Comparison of ENCODE assay signal across 26 mouse cellular contexts in the genomic region with DNA sequence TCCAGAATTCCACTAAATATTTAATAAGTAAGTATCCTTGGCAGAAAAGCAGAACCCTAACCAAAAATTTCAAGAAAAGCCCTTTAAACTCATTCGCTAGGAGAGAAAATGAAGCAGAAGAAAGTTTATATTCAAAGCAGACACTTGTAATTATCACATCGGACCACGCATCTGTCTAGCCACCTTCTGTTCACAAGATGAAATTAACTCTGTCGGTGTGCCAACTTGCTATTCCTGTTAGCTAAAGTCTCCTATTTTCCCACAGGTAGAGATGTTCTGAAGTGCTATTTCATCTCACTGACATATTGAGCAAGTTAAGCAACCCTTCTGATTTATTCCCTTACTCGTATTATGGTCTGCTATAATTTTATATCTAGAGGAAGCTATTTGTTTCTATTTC.
DNase-seq lines count a peak whose midpoint lies in the region; ATAC-seq lines count a peak whose summit lies in the region.
"Had no signal": no experiment of that assay in that cellular context is flagged by ENCODE, and none has a peak within 500 bp of the region (broad histone marks: within the 10 kb centered on the region; RNA-seq: fewer than 3 reads in every experiment).

No protein-coding gene starts in this region.

- H3K27me3 ChIP-seq in embryonic facial prominence, embryonic 14.5 days (replicated peaks; ENCODE audit: control insufficient read depth, insufficient read depth, low read length), result no peaks in the 10 kb centered on the region
- no peaks in the 10 kb centered on the region for H3K27me3 ChIP-seq in embryonic facial prominence, embryonic 10.5 days (replicated peaks; ENCODE audit: low read depth, poor library complexity, severe bottlenecking)
- H3K27me3 ChIP-seq: embryonic facial prominence, embryonic 12.5 days; forebrain, embryonic 13.5 days; hindbrain, embryonic 15.5 days; intestine, embryonic 15.5 days; limb, embryonic 15.5 days; midbrain, embryonic 13.5 days; stomach, embryonic 15.5 days had no signal

- H3K4me1 ChIP-seq in embryonic facial prominence, embryonic 14.5 days (ENCODE audit: control insufficient read depth, insufficient read depth, low read length), result no peaks in the 10 kb centered on the region
- no peaks in the 10 kb centered on the region for H3K4me1 ChIP-seq in embryonic facial prominence, embryonic 10.5 days
- H3K4me1 ChIP-seq: embryonic facial prominence, embryonic 12.5 days; forebrain, embryonic 13.5 days; heart, embryonic 10.5 days; hindbrain, embryonic 15.5 days; intestine, embryonic 15.5 days; limb, embryonic 15.5 days; midbrain, embryonic 13.5 days; stomach, embryonic 15.5 days had no signal

- no peak overlapping the region for H3K4me3 ChIP-seq in embryonic facial prominence, embryonic 14.5 days (ENCODE audit: low read depth, low read length)
- no peak overlapping the region for H3K4me3 ChIP-seq in embryonic facial prominence, embryonic 10.5 days
- H3K4me3 ChIP-seq: embryonic facial prominence, embryonic 12.5 days; erythroblast, embryonic 14.5 days; forebrain, embryonic 13.5 days; gastrocnemius, adult 2 months; heart, embryonic 10.5 days; hindbrain, embryonic 15.5 days; intestine, embryonic 15.5 days; limb, embryonic 15.5 days; midbrain, embryonic 13.5 days; stomach, embryonic 15.5 days had no signal

- 75% methylated on average over 5 of the region's 5 CpGs for WGBS in embryonic facial prominence, embryonic 14.5 days
- 89% methylated on average over 5 of the region's 5 CpGs for WGBS in embryonic facial prominence, embryonic 10.5 days

- 0 out of 2 replicates have a peak, but pooled peaks cover 6% of the 10 kb centered on the region for H3K9me3 ChIP-seq in embryonic facial prominence, embryonic 14.5 days (ENCODE audit: control insufficient read depth, low read length)
- peaks cover 8% of the 10 kb centered on the region for H3K9me3 ChIP-seq in embryonic facial prominence, embryonic 10.5 days
- H3K9me3 ChIP-seq: embryonic facial prominence, embryonic 12.5 days; forebrain, embryonic 13.5 days; heart, embryonic 10.5 days; hindbrain, embryonic 15.5 days; intestine, embryonic 15.5 days; limb, embryonic 15.5 days; midbrain, embryonic 13.5 days; stomach, embryonic 15.5 days had no signal

- no peak overlapping the region for H3K4me2 ChIP-seq in embryonic facial prominence, embryonic 14.5 days (ENCODE audit: low read depth, low read length)
- H3K4me2 ChIP-seq: embryonic facial prominence, embryonic 12.5 days; forebrain, embryonic 13.5 days; hindbrain, embryonic 15.5 days; intestine, embryonic 15.5 days; limb, embryonic 15.5 days; lung, embryonic 14.5 days; midbrain, embryonic 13.5 days; stomach, embryonic 15.5 days had no signal

- H3K36me3 ChIP-seq in embryonic facial prominence, embryonic 14.5 days (ENCODE audit: control insufficient read depth, insufficient read depth, low read length), result no peaks in the 10 kb centered on the region
- no peaks in the 10 kb centered on the region for H3K36me3 ChIP-seq in embryonic facial prominence, embryonic 10.5 days (replicated peaks)
- H3K36me3 ChIP-seq: embryonic facial prominence, embryonic 12.5 days; heart, embryonic 10.5 days; hindbrain, embryonic 15.5 days; intestine, embryonic 15.5 days; limb, embryonic 15.5 days; midbrain, embryonic 13.5 days; stomach, embryonic 15.5 days had no signal

- peak; percentile 0 for DNase-seq in embryonic facial prominence, embryonic 14.5 days (ENCODE audit: low spot score)
- DNase-seq in embryonic facial prominence, embryonic 10.5 days (ENCODE audit: low spot score), result no peak
- peak; percentile 4 for DNase-seq in layer of hippocampus, adult 9-11 months
- DNase-seq in layer of hippocampus, postnatal 25 days (ENCODE audit: extremely low spot score in 1 of 2, low spot score in 1 of 2), result no peak
- peak; percentile 3 to 46 for DNase-seq in left cerebral cortex, adult 9 months (ENCODE audit: low spot score in 2 of 2)
- DNase-seq in telencephalon, adult 2 months (ENCODE audit: low read depth, low spot score), result peak; percentile 60
- no peak for DNase-seq in adrenal gland, postnatal 14 days
- DNase-seq: adrenal gland, postnatal 25 days; cerebellum, adult 11 months; cerebellum, adult 9-11 months; gastrocnemius, adult 2 months; kidney, adult 9 months; kidney, postnatal 14 days; lung, embryonic 14.5 days; thymus, adult 18-20 months; thymus, postnatal 36 days had no signal

- no peak overlapping the region for H3K27ac ChIP-seq in embryonic facial prominence, embryonic 14.5 days (replicated peaks; ENCODE audit: low read depth, low read length)
- no peak overlapping the region for H3K27ac ChIP-seq in embryonic facial prominence, embryonic 10.5 days (replicated peaks)
- H3K27ac ChIP-seq: embryonic facial prominence, embryonic 12.5 days; forebrain, embryonic 13.5 days; gastrocnemius, adult 2 months; heart, embryonic 10.5 days; hindbrain, embryonic 15.5 days; intestine, embryonic 15.5 days; limb, embryonic 15.5 days; liver, embryonic 14.5 days; midbrain, embryonic 13.5 days; stomach, embryonic 15.5 days had no signal

- ATAC-seq in embryonic facial prominence, embryonic 14.5 days (ENCODE audit: low read depth), result no peak
- ATAC-seq: forebrain, embryonic 13.5 days; intestine, embryonic 15.5 days; midbrain, embryonic 13.5 days had no signal

- no peak overlapping the region for H3K9ac ChIP-seq in embryonic facial prominence, embryonic 14.5 days (ENCODE audit: low read depth, low read length)
- H3K9ac ChIP-seq: embryonic facial prominence, embryonic 12.5 days; forebrain, embryonic 13.5 days; hindbrain, embryonic 15.5 days; intestine, embryonic 15.5 days; limb, embryonic 15.5 days; liver, embryonic 14.5 days; lung, embryonic 14.5 days; midbrain, embryonic 13.5 days; stomach, embryonic 15.5 days had no signal

Comparison
In these comparisons a context has a peak if more than half of its experiments do, and no peak if none do; other contexts are left out.
1. DNase-seq: peak in embryonic facial prominence, embryonic 14.5 days (single experiment), layer of hippocampus, adult 9-11 months (single experiment), left cerebral cortex, adult 9 months (2 of 2) and telencephalon, adult 2 months (single experiment); none in embryonic facial prominence, embryonic 10.5 days (single experiment), layer of hippocampus, postnatal 25 days (0 of 2) and adrenal gland, postnatal 14 days (single experiment).